Mouse (Mus musculus): ENCODE data around the gene Bnc2. TPM values are rescaled to one million over a fixed set of nuclear protein-coding genes. Genes with fewer than 3 reads are reported as not detected.
A peak's percentile ranks its signal among the peaks of the same experiment; 100 is the strongest.

Bnc2 gene
- polyA plus RNA-seq, 1 experiment from 2014 or later = 18.0 TPM

GRCm38 (mm10) chr4:84498469-84498868, 176.6 kb downstream of the Bnc2 start:
- no peak overlapping the region for H3K4me3 ChIP-seq
- no peaks in the 10 kb centered on the region for H3K27me3 ChIP-seq
- H3K9me3 ChIP-seq = no peaks in the 10 kb centered on the region
- H3K4me1 ChIP-seq (replicated peaks) = 0 out of 2 replicates have a peak, but pooled peaks cover under 1% of the 10 kb centered on the region
- no peak overlapping the region for H3K9ac ChIP-seq
- no peak overlapping the region for H3K27ac ChIP-seq (replicated peaks)
- ATAC-seq (ENCODE audit: low FRiP score, low read depth) = no peak
- H3K36me3 ChIP-seq = no peaks in the 10 kb centered on the region
- no peak overlapping the region for H3K4me2 ChIP-seq
- 95% methylated on average over 6 of the region's 6 CpGs for WGBS

- Histone ChIP-seq H3K9me3 (no peaks in the 10 kb centered on the region), H3K27ac (replicated peaks) (no peak overlapping the region), H3K9ac (no peak overlapping the region), H3K27me3 (no peaks in the 10 kb centered on the region), H3K36me3 (no peaks in the 10 kb centered on the region), H3K4me2 (no peak overlapping the region), H3K4me1 (replicated peaks) (no peaks in the 10 kb centered on the region), H3K4me3 (no peak overlapping the region)
- WGBS = 65% methylated on average over 5 of the region's 5 CpGs
- no peak for ATAC-seq (ENCODE audit: low FRiP score, low read depth)
These were observed 186.8 kb downstream of the Bnc2 start for GRCm38 (mm10) chr4:84488323-84488722.

GRCm38 (mm10) chr4:84482680-84483079, 192.4 kb downstream of the Bnc2 start:
- no peaks in the 10 kb centered on the region for H3K36me3 ChIP-seq
- 52% methylated on average over 6 of the region's 6 CpGs for WGBS
- H3K9me3 ChIP-seq = no peaks in the 10 kb centered on the region
- H3K4me3 ChIP-seq = no peak overlapping the region
- 0 out of 2 replicates have a peak, but pooled peaks cover 5% of the 10 kb centered on the region for H3K4me1 ChIP-seq (replicated peaks)
- ATAC-seq (ENCODE audit: low FRiP score, low read depth) = no peak
- no peak overlapping the region for H3K27ac ChIP-seq (replicated peaks)
- H3K27me3 ChIP-seq = no peaks in the 10 kb centered on the region
- no peak overlapping the region for H3K9ac ChIP-seq
- no peak overlapping the region for H3K4me2 ChIP-seq

GRCm38 (mm10) chr4:84472643-84473042, 202.4 kb downstream of the Bnc2 start:
- H3K4me3 ChIP-seq = no peak overlapping the region

GRCm38 (mm10) chr4:84470106-84470885, 204.8 kb downstream of the Bnc2 start:
- Histone ChIP-seq H3K4me3 (no peak overlapping the region), H3K4me2 (no peak overlapping the region), H3K27me3 (no peaks in the 10 kb centered on the region), H3K36me3 (no peaks in the 10 kb centered on the region), H3K9ac (no peak overlapping the region), H3K9me3 (no peaks in the 10 kb centered on the region), H3K27ac (replicated peaks) (no peak overlapping the region), H3K4me1 (replicated peaks) (no peaks in the 10 kb centered on the region)
- no peak for ATAC-seq (ENCODE audit: low FRiP score, low read depth)
- 83% methylated on average over 6 of the region's 6 CpGs for WGBS

More at GRCm38 (mm10) chr4:84472643-84473042, 202.4 kb downstream of the Bnc2 start:
- H3K9ac ChIP-seq = no peak overlapping the region
- no peaks in the 10 kb centered on the region for H3K4me1 ChIP-seq (replicated peaks)
- H3K36me3 ChIP-seq = no peaks in the 10 kb centered on the region
- H3K27ac ChIP-seq (replicated peaks) = no peak overlapping the region
- no peaks in the 10 kb centered on the region for H3K9me3 ChIP-seq
- H3K27me3 ChIP-seq = no peaks in the 10 kb centered on the region
- ATAC-seq (ENCODE audit: low FRiP score, low read depth) = no peak
- H3K4me2 ChIP-seq = no peak overlapping the region
- 58% methylated on average over 2 of the region's 2 CpGs for WGBS

- Histone ChIP-seq H3K4me2 (no peak overlapping the region), H3K9me3 (no peaks in the 10 kb centered on the region), H3K27ac (replicated peaks) (no peak overlapping the region), H3K4me3 (no peak overlapping the region), H3K9ac (no peak overlapping the region), H3K4me1 (replicated peaks) (no peaks in the 10 kb centered on the region), H3K27me3 (no peaks in the 10 kb centered on the region), H3K36me3 (no peaks in the 10 kb centered on the region)
- no peak for ATAC-seq (ENCODE audit: low FRiP score, low read depth)
- 91% methylated on average over 4 of the region's 4 CpGs for WGBS
These were observed 205.7 kb downstream of the Bnc2 start for GRCm38 (mm10) chr4:84469400-84469799.

- H3K36me3 ChIP-seq = no peaks in the 10 kb centered on the region
- no peaks in the 10 kb centered on the region for H3K9me3 ChIP-seq
- H3K4me3 ChIP-seq = no peak overlapping the region
- no peak for ATAC-seq (ENCODE audit: low FRiP score, low read depth)
- H3K4me1 ChIP-seq (replicated peaks) = no peaks in the 10 kb centered on the region
- no peak overlapping the region for H3K4me2 ChIP-seq
- 84% methylated on average over 3 of the region's 3 CpGs for WGBS
- H3K27me3 ChIP-seq = no peaks in the 10 kb centered on the region
- no peak overlapping the region for H3K27ac ChIP-seq (replicated peaks)
- no peak overlapping the region for H3K9ac ChIP-seq
These were observed 207.4 kb downstream of the Bnc2 start for GRCm38 (mm10) chr4:84467722-84468121.

GRCm38 (mm10) chr4:84458218-84458560, 216.9 kb downstream of the Bnc2 start:
- WGBS = 83% methylated on average over 3 of the region's 3 CpGs

GRCm38 (mm10) chr4:84457512-84458217, 217.4 kb downstream of the Bnc2 start:
- no peak overlapping the region for H3K4me3 ChIP-seq
- H3K4me1 ChIP-seq (replicated peaks) = peaks cover 6% of the 10 kb centered on the region; the same call in 1 of the 2 replicates
- H3K27me3 ChIP-seq = no peaks in the 10 kb centered on the region
- no peak overlapping the region for H3K4me2 ChIP-seq
- 82% methylated on average over 10 of the region's 10 CpGs for WGBS
- H3K27ac ChIP-seq (replicated peaks) = no peak overlapping the region
- H3K9ac ChIP-seq = no peak overlapping the region
- ATAC-seq (ENCODE audit: low FRiP score, low read depth) = no peak
- H3K9me3 ChIP-seq = no peaks in the 10 kb centered on the region
- H3K36me3 ChIP-seq = no peaks in the 10 kb centered on the region

More at GRCm38 (mm10) chr4:84458218-84458560, 216.9 kb downstream of the Bnc2 start:
- no peak for ATAC-seq (ENCODE audit: low FRiP score, low read depth)
- Histone ChIP-seq H3K9ac (no peak overlapping the region), H3K27ac (replicated peaks) (no peak overlapping the region), H3K36me3 (no peaks in the 10 kb centered on the region), H3K27me3 (no peaks in the 10 kb centered on the region), H3K4me3 (no peak overlapping the region), H3K4me2 (no peak overlapping the region), H3K4me1 (replicated peaks) (peaks cover 6% of the 10 kb centered on the region; the same call in 1 of the 2 replicates), H3K9me3 (no peaks in the 10 kb centered on the region)

GRCm38 (mm10) chr4:84456853-84457249, 218.2 kb downstream of the Bnc2 start:
- ATAC-seq (ENCODE audit: low FRiP score, low read depth) = no peak
- Histone ChIP-seq H3K4me2 (peak overlapping the region; percentile 33), H3K27me3 (no peaks in the 10 kb centered on the region), H3K4me1 (replicated peaks) (peaks cover 6% of the 10 kb centered on the region; the same call in 1 of the 2 replicates), H3K27ac (replicated peaks) (no peak overlapping the region), H3K36me3 (no peaks in the 10 kb centered on the region), H3K9ac (no peak overlapping the region), H3K9me3 (no peaks in the 10 kb centered on the region), H3K4me3 (no peak overlapping the region)
- 71% methylated on average over 5 of the region's 5 CpGs for whole genome bisulfite sequencing

GRCm38 (mm10) chr4:84456198-84456852, 218.8 kb downstream of the Bnc2 start:
- Histone ChIP-seq H3K4me1 (replicated peaks) (peaks cover 6% of the 10 kb centered on the region; the same call in 1 of the 2 replicates), H3K27me3 (no peaks in the 10 kb centered on the region), H3K4me3 (no peak overlapping the region), H3K9ac (no peak overlapping the region), H3K9me3 (no peaks in the 10 kb centered on the region), H3K4me2 (peak overlapping the region; percentile 33), H3K27ac (replicated peaks) (no peak overlapping the region), H3K36me3 (no peaks in the 10 kb centered on the region)
- WGBS = 47% methylated on average over 16 of the region's 16 CpGs
- 0 out of 2 replicates have a peak, but pooled peaks have one; percentile 59 for ATAC-seq (ENCODE audit: low FRiP score, low read depth)

GRCm38 (mm10) chr4:84454493-84454892, 220.6 kb downstream of the Bnc2 start:
- 47% methylated on average over 3 of the region's 3 CpGs for WGBS
- Histone ChIP-seq H3K9ac (no peak overlapping the region), H3K4me2 (no peak overlapping the region), H3K36me3 (no peaks in the 10 kb centered on the region), H3K9me3 (no peaks in the 10 kb centered on the region), H3K4me1 (replicated peaks) (peaks cover 6% of the 10 kb centered on the region; the same call in 1 of the 2 replicates), H3K4me3 (no peak overlapping the region), H3K27ac (replicated peaks) (no peak overlapping the region), H3K27me3 (no peaks in the 10 kb centered on the region)
- ATAC-seq (ENCODE audit: low FRiP score, low read depth) = no peak
